9 mouse cellular contexts compared by ENCODE assay signal in the genomic region with DNA sequence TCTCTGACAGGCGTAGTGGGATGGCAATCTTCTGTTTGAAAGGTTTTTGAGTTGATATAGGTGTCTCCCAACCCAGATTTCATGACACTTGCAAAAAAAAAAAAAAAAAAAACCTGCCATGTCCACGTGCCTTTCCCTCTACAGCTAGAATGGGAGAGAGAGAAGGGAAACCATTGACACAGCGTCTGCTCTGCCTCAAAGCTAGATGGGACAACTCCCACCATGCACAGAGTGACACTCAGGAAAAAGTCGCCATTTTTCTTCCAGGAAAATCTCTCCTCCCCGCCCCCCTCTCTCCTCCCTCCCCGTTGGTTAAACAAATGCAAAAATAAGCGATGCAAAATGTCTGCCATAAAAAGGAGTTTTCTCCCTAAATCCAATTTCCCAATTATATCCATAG.
DNase-seq lines count a peak whose midpoint lies in the region; ATAC-seq lines count a peak whose summit lies in the region.
"Had no signal": no experiment of that assay in that cellular context is flagged by ENCODE, and none has a peak within 500 bp of the region (broad histone marks: within the 10 kb centered on the region; RNA-seq: fewer than 3 reads in every experiment).

No protein-coding gene starts in this region.

- H3K27ac ChIP-seq in kidney, embryonic 15.5 days: peak overlapping the region; percentile 94
- H3K27ac ChIP-seq in forebrain, embryonic 15.5 days (replicated peaks): peak overlapping the region; percentile 99
- H3K27ac ChIP-seq in liver, embryonic 15.5 days (replicated peaks): no peak overlapping the region

- no peak for DNase-seq in kidney, postnatal 25 days
- DNase-seq in brain, embryonic 18.5 days (ENCODE audit: low read depth, low spot score): peak; percentile 49
- DNase-seq in B cell, adult 2 months: no peak
- DNase-seq in adrenal gland, adult (ENCODE audit: inconsistent age in 2 of 2, low spot score in 1 of 2): no peak
- no peak for DNase-seq in adrenal gland, adult 18-20 months (ENCODE audit: low spot score in 2 of 2)

- peak overlapping the region; percentile 53; the same call in 1 of the 2 replicates for H3K9ac ChIP-seq in kidney, embryonic 15.5 days
- H3K9ac ChIP-seq in forebrain, embryonic 15.5 days (replicated peaks): peak overlapping the region; percentile 60; the same call in 1 of the 2 replicates
- no peak overlapping the region for H3K9ac ChIP-seq in liver, embryonic 15.5 days

- H3K4me3 ChIP-seq in kidney, embryonic 15.5 days (replicated peaks): peak overlapping the region; percentile 39; the same call in 1 of the 2 replicates
- H3K4me3 ChIP-seq in forebrain, embryonic 15.5 days: peak overlapping the region; percentile 35
- no peak overlapping the region for H3K4me3 ChIP-seq in liver, embryonic 15.5 days (replicated peaks)
- H3K4me3 ChIP-seq: myocyte had no signal

- H3K27me3 ChIP-seq in kidney, embryonic 15.5 days: no peaks in the 10 kb centered on the region
- no peaks in the 10 kb centered on the region for H3K27me3 ChIP-seq in forebrain, embryonic 15.5 days
- H3K27me3 ChIP-seq in liver, embryonic 15.5 days: no peaks in the 10 kb centered on the region

- H3K9me3 ChIP-seq in kidney, embryonic 15.5 days (replicated peaks): no peaks in the 10 kb centered on the region
- no peaks in the 10 kb centered on the region for H3K9me3 ChIP-seq in forebrain, embryonic 15.5 days
- no peaks in the 10 kb centered on the region for H3K9me3 ChIP-seq in liver, embryonic 15.5 days (replicated peaks)

- 38% methylated on average over 7 of the region's 7 CpGs for WGBS in kidney, embryonic 15.5 days
- 27% methylated on average over 7 of the region's 7 CpGs for WGBS in forebrain, embryonic 15.5 days
- WGBS in liver, embryonic 15.5 days (ENCODE audit: insufficient replicate concordance): 48% methylated on average over 7 of the region's 7 CpGs

- no peak for ATAC-seq in kidney, embryonic 15.5 days (replicated peaks; ENCODE audit: low FRiP score)
- ATAC-seq in forebrain, embryonic 15.5 days (replicated peaks): peak; percentile 9
- ATAC-seq in liver, embryonic 15.5 days (ENCODE audit: insufficient read depth): no peak

- H3K4me2 ChIP-seq in kidney, embryonic 15.5 days: peak overlapping the region; percentile 67
- peak overlapping the region; percentile 54 for H3K4me2 ChIP-seq in forebrain, embryonic 15.5 days (replicated peaks)
- H3K4me2 ChIP-seq in liver, embryonic 15.5 days: peak overlapping the region; percentile 58; the same call in 1 of the 2 replicates

- H3K4me1 ChIP-seq in kidney, embryonic 15.5 days: peaks cover 26% of the 10 kb centered on the region
- peaks cover 33% of the 10 kb centered on the region for H3K4me1 ChIP-seq in forebrain, embryonic 15.5 days
- 0 out of 2 replicates have a peak, but pooled peaks cover 4% of the 10 kb centered on the region for H3K4me1 ChIP-seq in liver, embryonic 15.5 days (replicated peaks)

- H3K36me3 ChIP-seq in kidney, embryonic 15.5 days: no peaks in the 10 kb centered on the region
- H3K36me3 ChIP-seq in forebrain, embryonic 15.5 days: no peaks in the 10 kb centered on the region
- H3K36me3 ChIP-seq in liver, embryonic 15.5 days (replicated peaks): no peaks in the 10 kb centered on the region
